Mouse (Mus musculus) 416B (cell line): ENCODE data around the gene Tbc1d10a.
"Not testable (repeated sequence)": the region's sequence is repeated elsewhere in the genome, so short reads cannot be mapped to it uniquely, and the experiment has no call there.

Experiments
- DNase-seq: peaks from one replicate; pipeline ENCODE4 v3.0.0; 2011; ENCODE audit warnings: low read depth

The Tbc1d10a gene

GRCm38 (mm10) chr11:4183511-4183910 is 3.1 kb upstream of the Tbc1d10a start:
- no peak for DNase-seq

- peak; percentile 17 for DNase-seq
These were observed 2.2 kb upstream of the Tbc1d10a start for GRCm38 (mm10) chr11:4184251-4184952.

DNA sequence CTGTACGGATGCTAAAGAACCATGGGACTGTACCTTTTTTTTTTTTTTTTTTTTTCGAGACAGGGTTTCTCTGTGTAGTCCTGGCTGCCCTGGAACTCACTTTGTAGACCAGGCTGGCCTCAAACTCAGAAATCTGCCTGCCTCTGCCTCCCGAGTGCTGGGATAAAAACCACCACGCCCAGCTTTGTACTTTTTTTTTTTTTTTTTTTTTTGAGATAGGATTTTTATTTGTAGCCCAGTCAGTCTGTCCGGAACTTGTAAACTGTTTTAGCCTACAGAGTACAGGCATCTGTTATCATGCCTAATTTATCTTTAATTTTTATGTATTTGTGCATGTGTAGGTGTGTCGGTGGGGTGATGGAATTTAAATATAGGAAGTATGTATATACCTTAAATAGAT is 1.1 kb upstream of the Tbc1d10a start:
- DNase-seq, result not testable (repeated sequence)

DNA sequence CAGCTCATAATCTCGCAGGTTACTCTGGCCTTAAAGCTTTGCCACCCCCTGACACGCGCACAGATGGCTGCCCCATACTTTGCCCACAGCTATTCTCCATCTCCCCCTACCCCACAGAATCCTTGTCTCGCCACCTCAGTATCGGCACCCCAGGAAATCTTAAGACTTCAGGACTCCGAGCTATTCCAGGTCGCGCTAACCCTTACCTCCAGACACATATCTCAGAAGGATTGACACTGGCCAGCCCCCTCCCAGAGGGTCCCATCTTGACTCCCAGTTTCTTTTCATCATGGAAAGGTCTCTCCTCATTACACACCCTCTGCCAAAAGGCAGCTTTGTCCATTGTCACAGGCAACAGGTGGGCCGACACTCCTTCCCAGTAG is 720 bp downstream of the Tbc1d10a start:
- DNase-seq, result no peak

GRCm38 (mm10) chr11:4189182-4189581 is 2.6 kb downstream of the Tbc1d10a start:
- no peak for DNase-seq

- DNase-seq, result no peak
These were observed 4.1 kb downstream of the Tbc1d10a start for GRCm38 (mm10) chr11:4190677-4191076.

DNA sequence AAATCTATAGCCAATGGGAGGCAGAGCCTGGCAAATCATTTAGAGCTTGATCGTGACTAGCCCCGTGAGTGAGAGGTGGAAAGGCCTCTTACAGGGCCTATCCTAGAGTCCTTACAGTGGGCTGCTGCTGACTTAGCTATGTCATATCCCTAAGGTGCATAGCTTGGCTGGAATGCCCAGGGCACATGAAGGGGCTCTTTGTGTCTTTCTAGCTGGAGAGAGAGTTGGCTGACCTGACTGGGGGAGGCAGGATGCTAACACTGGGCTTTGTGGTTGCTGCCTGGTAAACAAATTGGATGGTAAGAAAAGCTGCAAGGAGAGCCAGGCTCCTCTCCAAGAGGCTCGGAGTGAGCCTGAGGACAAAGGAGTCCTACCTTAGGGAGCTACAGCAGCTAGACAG is 6.2 kb downstream of the Tbc1d10a start:
- DNase-seq, result no peak

DNA sequence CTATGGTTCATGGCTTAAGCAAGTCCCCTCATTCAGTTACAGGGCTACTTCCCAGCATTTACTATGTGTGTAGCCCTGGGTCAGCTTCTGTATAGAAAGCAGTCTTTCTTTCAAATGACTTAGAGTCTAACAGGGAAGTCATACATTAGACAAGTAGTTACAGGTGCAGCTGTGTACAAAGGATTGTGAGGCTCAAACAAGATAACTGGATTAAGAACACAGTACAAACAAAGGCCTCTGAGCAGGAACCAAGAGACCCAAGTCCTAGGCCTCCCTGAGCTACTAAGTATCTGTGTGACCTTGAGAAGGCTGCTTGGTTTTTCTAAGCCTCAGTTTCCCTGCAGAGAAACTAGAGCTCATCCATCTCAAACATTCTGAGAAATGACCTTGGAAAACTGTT is 6.8 kb downstream of the Tbc1d10a start:
- DNase-seq, result no peak

GRCm38 (mm10) chr11:4195597-4196031 is 9.0 kb downstream of the Tbc1d10a start:
- DNase-seq, result peak; percentile 41

- no peak for DNase-seq
These were observed 10.0 kb downstream of the Tbc1d10a start for GRCm38 (mm10) chr11:4196636-4197035.

DNA sequence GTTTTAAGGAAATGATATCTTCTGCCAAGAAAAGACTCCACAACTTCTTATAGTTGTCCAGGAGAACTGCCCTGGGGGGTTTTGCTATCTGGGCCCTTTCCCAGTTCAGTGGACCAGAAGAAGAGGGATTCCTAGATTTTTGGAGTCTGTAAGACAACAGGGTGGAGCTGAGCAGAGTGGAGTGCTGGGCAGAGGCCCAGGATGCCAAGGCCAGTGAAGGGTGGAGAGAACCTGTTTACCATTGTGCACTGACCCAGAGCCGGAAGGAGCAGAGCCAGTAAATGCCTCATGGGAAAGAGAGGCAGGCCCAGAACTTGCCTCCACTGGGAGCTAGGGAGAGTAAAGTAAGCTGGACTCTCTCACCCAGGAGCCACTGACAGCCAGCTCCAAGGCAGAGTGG is 11.1 kb downstream of the Tbc1d10a start:
- no peak for DNase-seq

DNA sequence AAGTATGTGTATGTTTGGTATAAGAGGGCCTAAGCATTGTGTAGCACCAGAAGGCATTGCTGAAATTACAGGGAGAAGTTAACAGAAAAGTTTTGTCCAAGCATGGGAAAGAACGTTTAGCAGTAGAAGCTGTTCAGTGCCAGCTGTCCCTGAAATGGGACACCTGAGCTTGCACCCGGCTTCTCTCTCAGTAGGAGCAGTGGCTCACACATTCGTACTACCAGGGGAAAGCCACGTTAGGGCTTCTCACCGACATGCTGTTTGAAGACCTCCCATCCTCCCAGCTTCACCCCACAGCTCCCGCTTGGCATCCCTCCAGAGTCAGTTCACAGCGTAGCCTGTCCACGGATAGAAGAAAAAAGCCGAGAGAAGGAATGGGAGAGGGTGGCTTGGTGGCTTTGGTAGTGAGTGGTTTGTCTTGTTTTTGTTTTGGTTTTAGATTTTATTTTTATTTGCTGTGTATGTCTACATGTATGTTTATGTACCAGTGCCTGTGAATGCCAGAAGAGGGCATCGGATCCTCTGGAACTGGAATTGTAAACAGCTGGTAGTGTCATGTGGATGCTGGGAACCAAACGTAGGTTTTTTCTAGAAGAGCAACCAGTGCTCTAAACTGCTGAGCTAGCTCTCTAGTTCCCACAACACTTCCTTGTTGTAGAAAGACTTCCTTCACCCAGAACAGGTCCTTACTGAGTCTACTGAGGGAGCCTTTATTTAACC is 15.6 kb downstream of the Tbc1d10a start:
- no peak for DNase-seq

GRCm38 (mm10) chr11:4202995-4203704 is 16.6 kb downstream of the Tbc1d10a start:
- peak; percentile 36 for DNase-seq

DNA sequence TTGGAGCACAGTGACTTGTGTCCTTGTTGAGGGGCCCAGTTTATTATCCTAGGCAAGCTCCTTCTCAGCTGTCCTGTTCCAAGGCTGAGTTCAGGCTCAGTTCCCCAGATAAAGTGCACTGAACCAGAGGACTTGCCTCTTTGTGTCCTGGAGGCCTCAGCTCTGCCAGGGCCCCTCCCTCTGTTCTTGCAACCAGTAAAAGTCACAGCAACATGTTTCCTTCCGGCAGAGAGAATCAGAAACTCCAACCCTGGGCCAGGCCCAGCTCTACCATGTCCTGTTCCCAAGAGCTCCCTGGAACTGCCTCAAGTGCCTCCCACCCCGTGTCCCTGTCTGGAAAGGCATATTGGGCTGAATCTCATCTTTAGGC is 17.1 kb downstream of the Tbc1d10a start:
- DNase-seq, result no peak

- DNase-seq, result no peak
These were observed 18.6 kb downstream of the Tbc1d10a start for GRCm38 (mm10) chr11:4205097-4205655.

GRCm38 (mm10) chr11:4205951-4206350 is 19.4 kb downstream of the Tbc1d10a start:
- no peak for DNase-seq

GRCm38 (mm10) chr11:4206563-4206962 is 20.0 kb downstream of the Tbc1d10a start:
- DNase-seq, result no peak

- DNase-seq, result no peak
These were observed 21.1 kb downstream of the Tbc1d10a start for GRCm38 (mm10) chr11:4207655-4208054.

GRCm38 (mm10) chr11:4209556-4209955 is 23.0 kb downstream of the Tbc1d10a start:
- DNase-seq, result no peak

DNA sequence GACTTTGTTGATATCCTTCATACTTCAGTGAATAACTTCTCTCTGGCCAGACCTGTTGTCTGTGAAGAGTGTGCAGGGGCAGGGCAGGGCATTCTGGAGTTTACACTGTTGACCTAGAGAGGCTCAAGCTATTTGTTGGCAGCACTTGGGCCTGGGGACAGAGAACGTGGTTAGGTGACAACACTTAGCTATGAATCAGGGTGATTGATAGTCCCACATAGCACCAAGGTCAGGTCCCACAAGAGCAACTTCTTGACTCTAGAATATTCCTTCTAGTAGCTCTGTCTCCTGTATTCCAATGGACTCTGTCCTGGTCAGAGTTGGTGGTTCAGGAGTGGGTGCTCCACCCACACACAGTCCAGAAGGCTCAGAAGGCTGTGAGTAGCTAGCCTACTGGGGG is 24.2 kb downstream of the Tbc1d10a start:
- DNase-seq, result no peak

GRCm38 (mm10) chr11:4213107-4213506 is 26.5 kb downstream of the Tbc1d10a start:
- DNase-seq, result no peak

GRCm38 (mm10) chr11:4214572-4214971 is 28.0 kb downstream of the Tbc1d10a start:
- no peak for DNase-seq

- no peak for DNase-seq
These were observed 28.5 kb downstream of the Tbc1d10a start for GRCm38 (mm10) chr11:4215061-4215460.
